9 mouse cellular contexts compared by ENCODE assay signal in genomic region chr4:83183288-83183930, GRCm38 (mm10).
A peak's percentile ranks its signal among the peaks of the same experiment; 100 is the strongest.
DNase-seq lines count a peak whose midpoint lies in the region; ATAC-seq lines count a peak whose summit lies in the region.
"Had no signal": no experiment of that assay in that cellular context is flagged by ENCODE, and none has a peak within 500 bp of the region (broad histone marks: within the 10 kb centered on the region; RNA-seq: fewer than 3 reads in every experiment).

No protein-coding gene starts in this region.

- no peaks in the 10 kb centered on the region for H3K36me3 ChIP-seq in hindbrain, embryonic 13.5 days

- H3K4me3 ChIP-seq in hindbrain, embryonic 13.5 days, result no peak overlapping the region

- DNase-seq in adrenal gland, adult (ENCODE audit: inconsistent age in 2 of 2, low spot score in 1 of 2), result peak; percentile 11 to 73
- peak; percentile 87 to 88 for DNase-seq in cerebellum, postnatal 10 days
- peak; percentile 64 to 70 for DNase-seq in frontal cortex, postnatal 10 days (ENCODE audit: low spot score in 2 of 2)
- DNase-seq in layer of hippocampus, adult 9-11 months, result peak; percentile 67
- peak; percentile 51 for DNase-seq in lung, postnatal 14 days
- DNase-seq in right cerebral cortex, adult 18-20 months, result peak; percentile 81
- DNase-seq in spleen, postnatal 36 days (ENCODE audit: low spot score in 2 of 2), result no peak

- H3K9me3 ChIP-seq in hindbrain, embryonic 13.5 days, result no peaks in the 10 kb centered on the region

- no peak overlapping the region for H3K27ac ChIP-seq in hindbrain, embryonic 13.5 days
- H3K27ac ChIP-seq: macrophage had no signal

- no peak overlapping the region for H3K9ac ChIP-seq in hindbrain, embryonic 13.5 days

- ATAC-seq in hindbrain, embryonic 13.5 days (ENCODE audit: low FRiP score), result peak; percentile 89

- no peaks in the 10 kb centered on the region for H3K27me3 ChIP-seq in hindbrain, embryonic 13.5 days

- peaks cover 2% of the 10 kb centered on the region; the same call in 1 of the 2 replicates for H3K4me1 ChIP-seq in hindbrain, embryonic 13.5 days (replicated peaks)

- H3K4me2 ChIP-seq in hindbrain, embryonic 13.5 days, result no peak overlapping the region

- 28% methylated on average over 9 of the region's 9 CpGs for WGBS in hindbrain, embryonic 13.5 days

Comparison
In these comparisons a context has a peak if more than half of its experiments do, and no peak if none do; other contexts are left out.
1. DNase-seq: peak in adrenal gland, adult (2 of 2), cerebellum, postnatal 10 days (2 of 2), frontal cortex, postnatal 10 days (2 of 2), layer of hippocampus, adult 9-11 months (single experiment), lung, postnatal 14 days (single experiment) and right cerebral cortex, adult 18-20 months (single experiment); none in spleen, postnatal 36 days (0 of 2).